Mouse (Mus musculus): ENCODE data around the gene Gm28047.

DNA sequence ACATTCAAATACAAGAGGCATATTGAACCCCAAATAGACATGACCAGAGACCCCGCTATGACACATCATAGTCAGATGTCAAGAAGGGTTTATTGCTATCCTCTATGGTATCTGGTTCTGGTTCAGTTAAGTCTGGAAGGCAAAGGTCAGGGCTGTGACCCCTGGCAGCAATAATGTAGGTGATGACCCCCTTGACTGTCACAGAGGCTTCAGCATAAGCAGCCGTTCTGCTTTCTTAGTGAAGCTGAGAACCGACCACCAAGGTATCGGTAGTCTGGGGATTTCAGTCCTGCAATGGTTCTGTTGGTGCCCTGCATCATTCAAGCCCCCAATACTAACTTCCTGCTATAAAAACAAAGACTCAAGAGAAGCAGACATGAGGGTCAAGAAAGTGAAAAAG is 93.3 kb downstream of the Gm28047 start:
- TF ChIP-seq CTCF (IDR thresholded peaks at IDR 0.05; ENCODE audit: low read depth), result no peak
- no peak for TF ChIP-seq EP300 (IDR thresholded peaks at IDR 0.05; ENCODE audit: low read depth)
